Comparison of ENCODE assay signal across 8 mouse cellular contexts in the genomic region with DNA sequence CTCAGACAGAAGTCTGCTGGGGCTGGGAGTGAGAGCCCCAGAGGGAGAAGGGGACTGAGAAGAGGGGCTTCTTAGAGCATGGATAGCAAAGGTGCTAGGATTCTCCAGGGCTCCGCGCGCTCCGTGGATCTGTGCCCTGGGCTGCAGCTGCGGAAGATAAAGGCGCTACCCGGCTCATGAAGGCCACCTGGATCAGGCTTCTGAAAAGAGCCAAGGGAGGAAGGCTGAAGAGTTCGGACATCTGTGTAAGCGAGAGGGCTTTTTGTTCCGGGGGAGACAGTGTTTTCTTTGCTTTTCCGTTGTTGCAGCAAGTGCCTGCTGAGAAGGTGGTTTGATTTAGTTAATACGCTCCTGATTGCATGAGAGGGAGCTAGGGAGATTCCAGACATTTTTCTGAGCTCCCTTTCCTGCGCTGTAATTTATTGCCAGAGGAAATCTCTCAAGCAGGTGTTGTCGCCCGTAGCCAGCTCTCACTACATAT.
DNase-seq lines count a peak whose midpoint lies in the region; ATAC-seq and TF ChIP-seq lines count a peak whose summit lies in the region.
"Had no signal": no experiment of that assay in that cellular context is flagged by ENCODE, and none has a peak within 500 bp of the region (broad histone marks: within the 10 kb centered on the region; RNA-seq: fewer than 3 reads in every experiment).

No protein-coding gene starts in this region.

- peak overlapping the region; percentile 55 for H3K4me2 ChIP-seq in lung, embryonic 14.5 days
- H3K4me2 ChIP-seq in embryonic facial prominence, embryonic 15.5 days (replicated peaks), result peak overlapping the region; percentile 39
- H3K4me2 ChIP-seq in intestine, embryonic 14.5 days (ENCODE audit: low read length), result peak overlapping the region; percentile 31
- H3K4me2 ChIP-seq in midbrain, embryonic 14.5 days (ENCODE audit: low read length), result peak overlapping the region; percentile 53
- H3K4me2 ChIP-seq: liver, embryonic 13.5 days had no signal

- no peak for DNase-seq in lung, embryonic 14.5 days
- no peak for DNase-seq in lung, postnatal 25 days (ENCODE audit: low spot score)
- DNase-seq in intestine, embryonic 14.5 days (ENCODE audit: low spot score), result peak; percentile 57
- DNase-seq in midbrain, embryonic 14.5 days, result peak; percentile 57
- DNase-seq in testis, postnatal 14 days (ENCODE audit: low spot score), result peak; percentile 3
- no peak for DNase-seq in gastrocnemius, postnatal 4 days (ENCODE audit: low spot score in 2 of 2)
- DNase-seq: liver, embryonic 13.5 days had no signal

- no peaks in the 10 kb centered on the region for H3K9me3 ChIP-seq in lung, embryonic 14.5 days (ENCODE audit: low read depth, low read length)
- no peaks in the 10 kb centered on the region for H3K9me3 ChIP-seq in embryonic facial prominence, embryonic 15.5 days (replicated peaks)
- no peaks in the 10 kb centered on the region for H3K9me3 ChIP-seq in intestine, embryonic 14.5 days (ENCODE audit: control insufficient read depth, low read length)
- H3K9me3 ChIP-seq in midbrain, embryonic 14.5 days (ENCODE audit: control insufficient read depth, low read length), result no peaks in the 10 kb centered on the region
- H3K9me3 ChIP-seq: liver, embryonic 13.5 days had no signal

- H3K9ac ChIP-seq in lung, embryonic 14.5 days, result peak overlapping the region; percentile 44
- no peak overlapping the region for H3K9ac ChIP-seq in embryonic facial prominence, embryonic 15.5 days
- H3K9ac ChIP-seq in intestine, embryonic 14.5 days (ENCODE audit: low read length), result no peak overlapping the region
- H3K9ac ChIP-seq in midbrain, embryonic 14.5 days (replicated peaks; ENCODE audit: low read length), result peak overlapping the region; percentile 36
- H3K9ac ChIP-seq: liver, embryonic 13.5 days had no signal

- H3K36me3 ChIP-seq in lung, embryonic 14.5 days (ENCODE audit: insufficient read depth), result no peaks in the 10 kb centered on the region
- H3K36me3 ChIP-seq in embryonic facial prominence, embryonic 15.5 days, result no peaks in the 10 kb centered on the region
- no peaks in the 10 kb centered on the region for H3K36me3 ChIP-seq in intestine, embryonic 14.5 days (ENCODE audit: control insufficient read depth, insufficient read depth, low read length)
- no peaks in the 10 kb centered on the region for H3K36me3 ChIP-seq in midbrain, embryonic 14.5 days (ENCODE audit: control insufficient read depth, insufficient read depth, low read length)
- H3K36me3 ChIP-seq: liver, embryonic 13.5 days had no signal

- H3K4me3 ChIP-seq in lung, embryonic 14.5 days (ENCODE audit: low read depth, low read length), result peak overlapping the region; percentile 22
- H3K4me3 ChIP-seq in embryonic facial prominence, embryonic 15.5 days (replicated peaks), result no peak overlapping the region
- peak overlapping the region; percentile 16; the same call in 1 of the 2 replicates for H3K4me3 ChIP-seq in intestine, embryonic 14.5 days (ENCODE audit: low read depth, low read length)
- peak overlapping the region; percentile 31 for H3K4me3 ChIP-seq in midbrain, embryonic 14.5 days (replicated peaks; ENCODE audit: low read depth, low read length)
- H3K4me3 ChIP-seq: liver, embryonic 13.5 days had no signal

- 0 out of 2 replicates have a peak, but pooled peaks cover 10% of the 10 kb centered on the region for H3K4me1 ChIP-seq in lung, embryonic 14.5 days (ENCODE audit: insufficient read depth)
- H3K4me1 ChIP-seq in embryonic facial prominence, embryonic 15.5 days, result peaks cover 6% of the 10 kb centered on the region; the same call in 1 of the 2 replicates
- H3K4me1 ChIP-seq in intestine, embryonic 14.5 days (replicated peaks; ENCODE audit: control insufficient read depth, insufficient read depth, low read length), result peaks cover 4% of the 10 kb centered on the region; the same call in 1 of the 2 replicates
- peaks cover 19% of the 10 kb centered on the region for H3K4me1 ChIP-seq in midbrain, embryonic 14.5 days (ENCODE audit: control insufficient read depth, insufficient read depth, low read length)
- H3K4me1 ChIP-seq: liver, embryonic 13.5 days had no signal

- no peaks in the 10 kb centered on the region for H3K27me3 ChIP-seq in lung, embryonic 14.5 days (ENCODE audit: insufficient read depth, low read length)
- no peaks in the 10 kb centered on the region for H3K27me3 ChIP-seq in embryonic facial prominence, embryonic 15.5 days
- H3K27me3 ChIP-seq in intestine, embryonic 14.5 days (replicated peaks; ENCODE audit: control insufficient read depth, insufficient read depth, low read length), result no peaks in the 10 kb centered on the region
- no peaks in the 10 kb centered on the region for H3K27me3 ChIP-seq in midbrain, embryonic 14.5 days (ENCODE audit: control insufficient read depth, insufficient read depth, low read length)
- H3K27me3 ChIP-seq: liver, embryonic 13.5 days had no signal

- peak overlapping the region; percentile 42; the same call in 1 of the 2 replicates for H3K27ac ChIP-seq in lung, embryonic 14.5 days (ENCODE audit: low read depth)
- H3K27ac ChIP-seq in embryonic facial prominence, embryonic 15.5 days (replicated peaks), result no peak overlapping the region
- no peak overlapping the region for H3K27ac ChIP-seq in intestine, embryonic 14.5 days (ENCODE audit: low read depth)
- peak overlapping the region; percentile 71 for H3K27ac ChIP-seq in midbrain, embryonic 14.5 days (replicated peaks; ENCODE audit: low read depth, low read length)
- H3K27ac ChIP-seq: liver, embryonic 13.5 days had no signal

- TF ChIP-seq CTCF in lung, embryonic 14.5 days (IDR thresholded peaks at IDR 0.05; ENCODE audit: low read depth), result no peak

- 14% methylated on average over 15 of the region's 15 CpGs for WGBS in lung, embryonic 14.5 days
- WGBS in embryonic facial prominence, embryonic 15.5 days, result 5% methylated on average over 15 of the region's 15 CpGs
- WGBS in intestine, embryonic 14.5 days, result 8% methylated on average over 15 of the region's 15 CpGs
- WGBS in midbrain, embryonic 14.5 days, result 8% methylated on average over 15 of the region's 15 CpGs

- peak; percentile 47; the same call in 1 of the 2 replicates for ATAC-seq in lung, embryonic 14.5 days (ENCODE audit: insufficient read depth)
- ATAC-seq in embryonic facial prominence, embryonic 15.5 days (ENCODE audit: insufficient number of reproducible peaks, low FRiP score, low TSS enrichment, low read depth), result no peak
- ATAC-seq in intestine, embryonic 14.5 days (replicated peaks; ENCODE audit: low FRiP score, low TSS enrichment, low read depth), result no peak
- peak; percentile 42; the same call in 1 of the 2 replicates for ATAC-seq in midbrain, embryonic 14.5 days (ENCODE audit: low FRiP score, low TSS enrichment)

Comparison
In these comparisons a context has a peak if more than half of its experiments do, and no peak if none do; other contexts are left out.
1. ATAC-seq: peak in lung, embryonic 14.5 days (single experiment) and midbrain, embryonic 14.5 days (single experiment); none in embryonic facial prominence, embryonic 15.5 days (single experiment) and intestine, embryonic 14.5 days (single experiment).
2. DNase-seq: peak in intestine, embryonic 14.5 days (single experiment), midbrain, embryonic 14.5 days (single experiment) and testis, postnatal 14 days (single experiment); none in lung, embryonic 14.5 days (single experiment), lung, postnatal 25 days (single experiment) and gastrocnemius, postnatal 4 days (0 of 2).
3. H3K27ac ChIP-seq: peak in lung, embryonic 14.5 days (single experiment) and midbrain, embryonic 14.5 days (single experiment); none in embryonic facial prominence, embryonic 15.5 days (single experiment) and intestine, embryonic 14.5 days (single experiment).
4. H3K9ac ChIP-seq: peak in lung, embryonic 14.5 days (single experiment) and midbrain, embryonic 14.5 days (single experiment); none in embryonic facial prominence, embryonic 15.5 days (single experiment) and intestine, embryonic 14.5 days (single experiment).
5. Peak in every context shown above with its lines, with median percentiles within 50 percentile points of each other: H3K4me2 ChIP-seq.